Mouse (Mus musculus) intestine, embryonic 16.5 days (tissue): Measurements from ENCODE around the gene Cyp1b1. TPM values are rescaled to one million over a fixed set of nuclear protein-coding genes. Genes with fewer than 3 reads are reported as not detected.

Experiments
- ATAC-seq: fragments of 200-750 bp; cut with Nextera tagmentation; 2 replicates; pipeline ENCODE4 v1.8.0; 2017; ENCODE audit warnings: moderate TSS enrichment, moderate library complexity
- H3K27ac ChIP-seq: fragments of 300-500 bp; sonication (generic); 2 replicates; pipeline ENCODE4 v1.5.1; 2014; ENCODE audit warnings: mild to moderate bottlenecking, low read length
- H3K27me3 ChIP-seq: fragments of 300-500 bp; sonication (generic); replicated peaks from 2 replicates; pipeline ENCODE4 v1.6.1; 2014; ENCODE audit warnings: low read length, control low read depth, mixed read lengths; ENCODE audit not compliant: control insufficient read depth, insufficient read depth
- H3K36me3 ChIP-seq: fragments of 300-500 bp; sonication (generic); 2 replicates; pipeline ENCODE4 v1.6.1; 2014; ENCODE audit warnings: low read length, control low read depth; ENCODE audit not compliant: control insufficient read depth, insufficient read depth
- H3K4me1 ChIP-seq: fragments of 300-500 bp; sonication (generic); 2 replicates; pipeline ENCODE4 v1.6.1; 2014; ENCODE audit warnings: low read length, control low read depth, mixed read lengths; ENCODE audit not compliant: control insufficient read depth, insufficient read depth
- H3K4me2 ChIP-seq: fragments of 300-500 bp; sonication (generic); 2 replicates; pipeline ENCODE4 v1.6.1; 2014; ENCODE audit warnings: low read depth, low read length, control low read depth
- H3K4me3 ChIP-seq: fragments of 300-500 bp; sonication (generic); 2 replicates; pipeline ENCODE4 v1.5.1; 2014; ENCODE audit warnings: mild to moderate bottlenecking, low read length
- H3K9ac ChIP-seq: fragments of 300-500 bp; sonication (generic); 2 replicates; pipeline ENCODE4 v1.6.1; 2014; ENCODE audit warnings: low read depth, low read length
- H3K9me3 ChIP-seq: fragments of 300-500 bp; sonication (generic); 2 replicates; pipeline ENCODE4 v1.6.1; 2016; ENCODE audit warnings: low read length, control low read depth; ENCODE audit not compliant: control insufficient read depth
- WGBS: fragments of 180-500 bp; shearing (Covaris S2); extraction: QIAGEN DNeasy Blood & Tissue Kit; methylation state at CpG from one replicate; pipeline ENCODE4 v1.1.7; 2014; 5-methylcytosine and 5-hydroxymethylcytosine counted together
- polyA plus RNA-seq: library from polyadenylated mRNA; unstranded; fragments of >200 nt; fragmentation: Nextera tagmentation; extraction: Ambion mirVana; gene quantifications from 2 replicates; pipeline ENCODE4 v1.2.1, GENCODE M21; 2015

Cyp1b1 gene
- polyA plus RNA-seq, 1 experiment from 2014 or later = 6.9 TPM

GRCm38 (mm10) chr17:79708168-79708567 is 6.7 kb downstream of the Cyp1b1 start:
- Histone ChIP-seq H3K9me3 (no peaks in the 10 kb centered on the region), H3K9ac (no peak overlapping the region), H3K4me1 (peaks cover 3% of the 10 kb centered on the region; the same call in 1 of the 2 replicates), H3K27ac (no peak overlapping the region), H3K4me3 (no peak overlapping the region), H3K27me3 (peaks cover 7% of the 10 kb centered on the region), H3K36me3 (no peaks in the 10 kb centered on the region), H3K4me2 (no peak overlapping the region)
- ATAC-seq = no peak
- WGBS = 31% methylated on average over 7 of the region's 7 CpGs

GRCm38 (mm10) chr17:79705671-79706455 is 9.0 kb downstream of the Cyp1b1 start:
- H3K4me3 ChIP-seq = no peak overlapping the region

GRCm38 (mm10) chr17:79700871-79701270 is 14.0 kb downstream of the Cyp1b1 start:
- WGBS = 82% methylated on average over 5 of the region's 5 CpGs
- no peaks in the 10 kb centered on the region for H3K9me3 ChIP-seq
- H3K27me3 ChIP-seq = no peaks in the 10 kb centered on the region
- ATAC-seq = no peak
- H3K27ac ChIP-seq = no peak overlapping the region
- H3K4me2 ChIP-seq = no peak overlapping the region
- no peaks in the 10 kb centered on the region for H3K36me3 ChIP-seq
- H3K9ac ChIP-seq = no peak overlapping the region
- H3K4me1 ChIP-seq = no peaks in the 10 kb centered on the region
- H3K4me3 ChIP-seq = no peak overlapping the region

More at GRCm38 (mm10) chr17:79705671-79706455, 9.0 kb downstream of the Cyp1b1 start:
- WGBS = 69% methylated on average over 9 of the region's 9 CpGs
- H3K4me2 ChIP-seq = no peak overlapping the region
- ATAC-seq = no peak
- H3K27ac ChIP-seq = no peak overlapping the region
- peaks cover 4% of the 10 kb centered on the region for H3K27me3 ChIP-seq
- no peak overlapping the region for H3K9ac ChIP-seq
- no peaks in the 10 kb centered on the region for H3K9me3 ChIP-seq
- no peaks in the 10 kb centered on the region for H3K4me1 ChIP-seq
- no peaks in the 10 kb centered on the region for H3K36me3 ChIP-seq

GRCm38 (mm10) chr17:79699197-79699596 is 15.7 kb downstream of the Cyp1b1 start:
- ATAC-seq = no peak
- no peak overlapping the region for H3K4me3 ChIP-seq
- H3K4me1 ChIP-seq = no peaks in the 10 kb centered on the region

GRCm38 (mm10) chr17:79695541-79695940 is 19.3 kb downstream of the Cyp1b1 start:
- no peak for ATAC-seq
- H3K4me1 ChIP-seq = no peaks in the 10 kb centered on the region
- H3K27me3 ChIP-seq = no peaks in the 10 kb centered on the region
- H3K4me2 ChIP-seq = no peak overlapping the region
- H3K9ac ChIP-seq = no peak overlapping the region
- no peak overlapping the region for H3K27ac ChIP-seq
- H3K36me3 ChIP-seq = no peaks in the 10 kb centered on the region
- no peak overlapping the region for H3K4me3 ChIP-seq
- WGBS = 90% methylated on average over 6 of the region's 6 CpGs
- no peaks in the 10 kb centered on the region for H3K9me3 ChIP-seq

More at GRCm38 (mm10) chr17:79699197-79699596, 15.7 kb downstream of the Cyp1b1 start:
- Histone ChIP-seq H3K36me3 (no peaks in the 10 kb centered on the region), H3K9me3 (no peaks in the 10 kb centered on the region), H3K27ac (no peak overlapping the region), H3K9ac (no peak overlapping the region), H3K4me2 (no peak overlapping the region), H3K27me3 (no peaks in the 10 kb centered on the region)
- 19% methylated on average over 1 of the region's 1 CpGs for WGBS

GRCm38 (mm10) chr17:79695106-79695505 is 19.8 kb downstream of the Cyp1b1 start:
- Histone ChIP-seq H3K9me3 (no peaks in the 10 kb centered on the region), H3K4me2 (no peak overlapping the region), H3K4me3 (no peak overlapping the region), H3K27me3 (no peaks in the 10 kb centered on the region), H3K36me3 (no peaks in the 10 kb centered on the region), H3K9ac (no peak overlapping the region), H3K4me1 (no peaks in the 10 kb centered on the region), H3K27ac (no peak overlapping the region)
- WGBS = 83% methylated on average over 4 of the region's 4 CpGs
- ATAC-seq = no peak

- no peaks in the 10 kb centered on the region for H3K4me1 ChIP-seq
- no peak overlapping the region for H3K4me3 ChIP-seq
- no peak for ATAC-seq
- H3K27ac ChIP-seq = no peak overlapping the region
- H3K9me3 ChIP-seq = no peaks in the 10 kb centered on the region
- H3K4me2 ChIP-seq = no peak overlapping the region
- H3K36me3 ChIP-seq = no peaks in the 10 kb centered on the region
- H3K27me3 ChIP-seq = no peaks in the 10 kb centered on the region
- no peak overlapping the region for H3K9ac ChIP-seq
- 72% methylated on average over 2 of the region's 2 CpGs for WGBS
Observed at GRCm38 (mm10) chr17:79670837-79671236, 44.0 kb downstream of the Cyp1b1 start.

- 82% methylated on average over 2 of the region's 2 CpGs for WGBS
- no peak for ATAC-seq
- H3K27ac ChIP-seq = no peak overlapping the region
Observed at GRCm38 (mm10) chr17:79664106-79664417, 50.8 kb downstream of the Cyp1b1 start.

GRCm38 (mm10) chr17:79663393-79664105 is 51.3 kb downstream of the Cyp1b1 start:
- H3K4me3 ChIP-seq = no peak overlapping the region
- H3K27ac ChIP-seq = no peak overlapping the region
- no peaks in the 10 kb centered on the region for H3K27me3 ChIP-seq
- H3K4me2 ChIP-seq = no peak overlapping the region
- H3K9ac ChIP-seq = no peak overlapping the region
- no peaks in the 10 kb centered on the region for H3K9me3 ChIP-seq
- ATAC-seq = peak; percentile 61
- H3K4me1 ChIP-seq = no peaks in the 10 kb centered on the region
- 24% methylated on average over 3 of the region's 3 CpGs for WGBS
- no peaks in the 10 kb centered on the region for H3K36me3 ChIP-seq

More at GRCm38 (mm10) chr17:79664106-79664417, 50.8 kb downstream of the Cyp1b1 start:
- H3K9me3 ChIP-seq = no peaks in the 10 kb centered on the region
- H3K4me2 ChIP-seq = no peak overlapping the region
- H3K27me3 ChIP-seq = no peaks in the 10 kb centered on the region
- H3K36me3 ChIP-seq = no peaks in the 10 kb centered on the region
- no peak overlapping the region for H3K4me3 ChIP-seq
- H3K4me1 ChIP-seq = no peaks in the 10 kb centered on the region
- H3K9ac ChIP-seq = no peak overlapping the region
